Mouse (Mus musculus) stomach, embryonic 16.5 days (tissue): ENCODE data around the gene Selenoi. TPM values are rescaled to one million over a fixed set of nuclear protein-coding genes. Genes with fewer than 3 reads are reported as not detected.
"Not testable (repeated sequence)": the region's sequence is repeated elsewhere in the genome, so short reads cannot be mapped to it uniquely, and the experiment has no call there.

Experiments
- ATAC-seq: fragments of 200-750 bp; cut with Nextera tagmentation; 2 replicates; pipeline ENCODE4 v1.8.0; 2017; ENCODE audit warnings: moderate number of reproducible peaks, moderate TSS enrichment; ENCODE audit not compliant: insufficient read depth, low FRiP score
- H3K27ac ChIP-seq: fragments of 300-500 bp; sonication (generic); 2 replicates; pipeline ENCODE4 v1.5.1; 2014; ENCODE audit warnings: low read length
- H3K27me3 ChIP-seq: fragments of 300-500 bp; sonication (generic); 2 replicates; pipeline ENCODE4 v1.6.1; 2014; ENCODE audit warnings: low read length, control low read depth, mixed read lengths; ENCODE audit not compliant: control insufficient read depth, insufficient read depth
- H3K36me3 ChIP-seq: fragments of 300-500 bp; sonication (generic); 2 replicates; pipeline ENCODE4 v1.6.1; 2014; ENCODE audit warnings: low read length; ENCODE audit not compliant: control insufficient read depth, insufficient read depth
- H3K4me1 ChIP-seq: fragments of 300-500 bp; sonication (generic); 2 replicates; pipeline ENCODE4 v1.6.1; 2014; ENCODE audit warnings: low read length, control low read depth, mixed read lengths; ENCODE audit not compliant: control insufficient read depth, insufficient read depth
- H3K4me2 ChIP-seq: fragments of 300-500 bp; sonication (generic); 2 replicates; pipeline ENCODE4 v1.6.1; 2014; ENCODE audit warnings: low read depth, low read length, mixed read lengths
- H3K4me3 ChIP-seq: fragments of 300-500 bp; sonication (generic); replicated peaks from 2 replicates; pipeline ENCODE4 v1.5.1; 2014; ENCODE audit warnings: mild to moderate bottlenecking, low read length
- H3K9ac ChIP-seq: fragments of 300-500 bp; sonication (generic); 2 replicates; pipeline ENCODE4 v1.6.1; 2014; ENCODE audit warnings: low read length
- H3K9me3 ChIP-seq: fragments of 300-500 bp; sonication (generic); replicated peaks from 2 replicates; pipeline ENCODE4 v1.6.1; 2016; ENCODE audit warnings: low read length, control low read depth; ENCODE audit not compliant: control insufficient read depth
- WGBS: fragments of 180-500 bp; shearing (Covaris S2); extraction: QIAGEN DNeasy Blood & Tissue Kit; methylation state at CpG from one replicate; pipeline ENCODE4 v1.1.7; 2014; 5-methylcytosine and 5-hydroxymethylcytosine counted together
- polyA plus RNA-seq: library from polyadenylated mRNA; unstranded; fragments of >200 nt; fragmentation: Nextera tagmentation; extraction: Ambion mirVana; gene quantifications from 2 replicates; pipeline ENCODE4 v1.2.1, GENCODE M21; 2015

Gene Selenoi
- polyA plus RNA-seq, 1 experiment from 2014 or later, result 21.4 TPM

GRCm38 (mm10) chr5:30205034-30205433 lies 27.3 kb upstream of the Selenoi start:
- Histone ChIP-seq H3K27me3 (no peaks in the 10 kb centered on the region), H3K9ac (no peak overlapping the region), H3K4me2 (no peak overlapping the region), H3K4me1 (peaks cover 8% of the 10 kb centered on the region), H3K27ac (no peak overlapping the region), H3K36me3 (no peaks in the 10 kb centered on the region), H3K4me3 (no peak overlapping the region), H3K9me3 (no peaks in the 10 kb centered on the region)
- ATAC-seq, result no peak
- WGBS, result 65% methylated on average over 3 of the region's 3 CpGs

- H3K27me3 ChIP-seq, result no peaks in the 10 kb centered on the region
- H3K4me3 ChIP-seq, result no peak within 1 kb of the TSS
- 0 out of 2 replicates have a peak, but pooled peaks have one; percentile 23 for ATAC-seq
- H3K9me3 ChIP-seq, result no peaks in the 10 kb centered on the region
- H3K27ac ChIP-seq, result peak within 1 kb of the TSS; percentile 33; the same call in 1 of the 2 replicates
- H3K36me3 ChIP-seq, result no peaks in the 10 kb centered on the region
- H3K4me1 ChIP-seq, result peaks cover 8% of the 10 kb centered on the region
- WGBS, result 36% methylated on average over 5 of the region's 5 CpGs
- H3K9ac ChIP-seq, result no peak within 1 kb of the TSS
- no peak within 1 kb of the TSS for H3K4me2 ChIP-seq
Measured at GRCm38 (mm10) chr5:30205493-30205892, 26.9 kb upstream of the Selenoi start, which contains the start of gene Adgrf3. Gene Adgrf3, minus strand, starts transcription at chr5:30205722.

DNA sequence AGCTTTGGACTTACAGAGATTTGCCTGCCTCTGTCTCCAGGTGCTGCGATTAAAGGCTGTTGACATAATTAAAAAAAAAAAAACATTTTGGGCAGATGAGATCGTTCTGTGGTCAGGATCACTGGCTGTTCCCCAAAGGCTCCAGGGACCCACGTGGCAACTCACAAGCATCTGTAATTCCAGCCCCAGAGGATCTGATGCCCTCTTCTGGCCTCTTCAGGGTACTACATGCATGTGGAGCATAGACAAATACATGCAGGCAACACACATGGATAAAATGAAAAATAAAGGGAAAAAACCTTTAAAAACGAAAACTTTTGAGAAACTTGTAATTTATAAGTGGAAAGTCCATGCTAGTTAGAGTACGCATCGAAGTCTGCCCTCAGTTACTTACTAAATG lies 25.1 kb upstream of the Selenoi start:
- no peak overlapping the region for H3K27ac ChIP-seq
- H3K4me2 ChIP-seq, result no peak overlapping the region
- no peak for ATAC-seq
- no peak overlapping the region for H3K9ac ChIP-seq
- no peak overlapping the region for H3K4me3 ChIP-seq
- peaks cover 8% of the 10 kb centered on the region for H3K4me1 ChIP-seq
- WGBS, result 68% methylated on average over 6 of the region's 6 CpGs
- H3K9me3 ChIP-seq, result no peaks in the 10 kb centered on the region
- H3K36me3 ChIP-seq, result no peaks in the 10 kb centered on the region
- no peaks in the 10 kb centered on the region for H3K27me3 ChIP-seq

DNA sequence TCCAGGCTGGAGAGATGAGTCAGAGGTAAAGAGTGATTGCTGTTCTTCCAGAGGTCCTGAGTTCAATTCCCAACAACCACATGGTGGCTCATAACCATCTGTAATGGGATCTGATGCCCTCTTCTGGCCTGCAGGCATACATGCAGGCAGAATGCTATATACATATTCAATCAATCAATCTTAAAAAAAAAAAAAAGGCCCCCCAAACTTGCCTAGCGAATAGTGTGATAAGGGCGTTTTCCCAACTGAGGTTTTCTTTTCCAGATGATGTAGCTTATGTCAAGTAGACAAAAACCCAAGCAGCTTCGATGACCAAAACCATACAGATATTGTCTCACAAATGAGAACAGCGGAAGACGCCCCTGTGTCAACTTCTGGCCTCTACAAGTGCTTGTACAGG lies 21.6 kb upstream of the Selenoi start:
- WGBS, result 82% methylated on average over 5 of the region's 5 CpGs
- not testable (repeated sequence) for ATAC-seq, H3K27ac ChIP-seq, H3K4me1 ChIP-seq, H3K27me3 ChIP-seq, H3K9me3 ChIP-seq, H3K9ac ChIP-seq, H3K4me2 ChIP-seq, H3K4me3 ChIP-seq, H3K36me3 ChIP-seq

GRCm38 (mm10) chr5:30214889-30215288 lies 17.5 kb upstream of the Selenoi start:
- Histone ChIP-seq H3K36me3 (no peaks in the 10 kb centered on the region), H3K9me3 (no peaks in the 10 kb centered on the region), H3K4me3 (no peak overlapping the region), H3K4me2 (no peak overlapping the region), H3K4me1 (no peaks in the 10 kb centered on the region), H3K27me3 (no peaks in the 10 kb centered on the region; the same call in 1 of the 2 replicates), H3K9ac (no peak overlapping the region), H3K27ac (no peak overlapping the region)
- 12% methylated on average over 4 of the region's 4 CpGs for WGBS
- ATAC-seq, result no peak

DNA sequence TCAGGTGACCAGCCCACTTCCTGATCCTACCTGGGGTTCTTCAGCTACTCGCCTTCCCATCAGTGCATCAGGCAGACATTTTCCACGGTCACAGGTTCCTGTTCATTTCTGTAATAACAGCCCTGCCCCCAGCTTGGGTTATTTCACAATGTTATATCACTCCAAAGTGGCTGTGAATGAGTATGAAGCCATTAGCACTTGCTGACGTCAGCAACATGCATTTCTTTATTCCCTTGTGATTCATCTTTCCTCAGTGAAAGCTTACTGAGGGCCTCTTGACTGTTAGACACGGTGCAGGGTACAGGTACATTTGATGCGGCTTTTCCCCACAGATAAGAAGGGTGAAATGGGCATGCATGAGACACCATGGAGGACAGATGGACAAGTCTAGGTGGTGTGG lies 16.4 kb upstream of the Selenoi start:
- H3K27me3 ChIP-seq, result no peaks in the 10 kb centered on the region; the same call in 1 of the 2 replicates
- no peak for ATAC-seq
- 67% methylated on average over 5 of the region's 5 CpGs for WGBS
- no peak overlapping the region for H3K4me3 ChIP-seq
- no peak overlapping the region for H3K4me2 ChIP-seq
- H3K36me3 ChIP-seq, result no peaks in the 10 kb centered on the region
- H3K9me3 ChIP-seq, result no peaks in the 10 kb centered on the region
- no peaks in the 10 kb centered on the region for H3K4me1 ChIP-seq
- no peak overlapping the region for H3K27ac ChIP-seq
- no peak overlapping the region for H3K9ac ChIP-seq

DNA sequence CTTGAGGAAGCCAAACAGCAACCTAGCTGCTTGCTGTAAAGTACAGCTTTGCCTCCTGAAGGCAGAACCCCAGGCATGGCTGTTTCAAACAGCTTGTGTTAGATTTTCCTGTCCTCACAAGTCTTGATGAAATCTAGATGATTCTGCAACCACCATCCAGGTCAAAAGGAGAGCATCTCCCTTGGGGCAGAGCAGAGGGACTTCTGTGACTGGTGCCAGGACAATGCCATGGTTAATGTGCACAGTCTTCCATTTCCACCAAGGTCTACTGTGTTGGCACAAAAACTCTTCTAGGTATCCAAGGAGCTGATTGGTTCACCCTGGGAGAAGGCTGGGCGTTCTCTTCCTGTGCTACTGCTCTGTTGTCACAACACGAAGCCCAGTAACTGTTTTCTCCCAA lies 12.7 kb upstream of the Selenoi start:
- Histone ChIP-seq H3K9ac (no peak overlapping the region), H3K27me3 (no peaks in the 10 kb centered on the region; the same call in 1 of the 2 replicates), H3K4me2 (no peak overlapping the region), H3K4me3 (no peak overlapping the region), H3K4me1 (no peaks in the 10 kb centered on the region), H3K36me3 (peaks cover 4% of the 10 kb centered on the region; the same call in 1 of the 2 replicates), H3K9me3 (no peaks in the 10 kb centered on the region), H3K27ac (no peak overlapping the region)
- 90% methylated on average over 2 of the region's 2 CpGs for WGBS
- ATAC-seq, result no peak

GRCm38 (mm10) chr5:30220666-30221065 lies 11.7 kb upstream of the Selenoi start:
- Histone ChIP-seq H3K4me2 (no peak overlapping the region), H3K9me3 (no peaks in the 10 kb centered on the region), H3K27me3 (no peaks in the 10 kb centered on the region), H3K4me1 (no peaks in the 10 kb centered on the region), H3K4me3 (no peak overlapping the region), H3K36me3 (peaks cover 4% of the 10 kb centered on the region; the same call in 1 of the 2 replicates), H3K27ac (no peak overlapping the region), H3K9ac (no peak overlapping the region)
- WGBS, result 82% methylated on average over 8 of the region's 8 CpGs
- ATAC-seq, result no peak

DNA sequence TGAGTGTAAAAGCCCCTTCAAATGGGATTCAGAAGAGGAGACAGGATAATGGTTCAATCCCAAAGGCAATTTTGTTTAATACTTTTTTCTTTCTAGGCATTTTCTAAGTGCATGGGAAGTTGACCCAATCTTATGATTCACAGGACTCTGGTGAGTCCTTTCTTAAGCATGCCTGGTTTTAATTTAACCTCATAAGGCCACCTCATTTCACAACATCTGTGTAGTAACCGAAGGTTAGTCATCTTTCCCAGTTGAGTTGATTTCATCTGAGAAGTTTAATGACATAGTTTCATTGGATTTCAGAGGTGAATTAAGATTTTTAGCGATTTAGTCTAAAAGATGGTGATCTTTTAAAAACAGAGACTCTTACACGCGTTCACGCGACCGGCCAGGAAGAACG lies 9.7 kb upstream of the Selenoi start:
- H3K4me2 ChIP-seq, result no peak overlapping the region
- H3K27ac ChIP-seq, result no peak overlapping the region
- H3K9me3 ChIP-seq, result no peaks in the 10 kb centered on the region
- no peaks in the 10 kb centered on the region for H3K27me3 ChIP-seq
- H3K4me1 ChIP-seq, result no peaks in the 10 kb centered on the region
- peaks cover 4% of the 10 kb centered on the region; the same call in 1 of the 2 replicates for H3K36me3 ChIP-seq
- no peak for ATAC-seq
- H3K9ac ChIP-seq, result no peak overlapping the region
- 98% methylated on average over 8 of the region's 8 CpGs for whole genome bisulfite sequencing
- H3K4me3 ChIP-seq, result no peak overlapping the region
